ENCODE assay signal across 9 mouse cellular contexts in the genomic region with DNA sequence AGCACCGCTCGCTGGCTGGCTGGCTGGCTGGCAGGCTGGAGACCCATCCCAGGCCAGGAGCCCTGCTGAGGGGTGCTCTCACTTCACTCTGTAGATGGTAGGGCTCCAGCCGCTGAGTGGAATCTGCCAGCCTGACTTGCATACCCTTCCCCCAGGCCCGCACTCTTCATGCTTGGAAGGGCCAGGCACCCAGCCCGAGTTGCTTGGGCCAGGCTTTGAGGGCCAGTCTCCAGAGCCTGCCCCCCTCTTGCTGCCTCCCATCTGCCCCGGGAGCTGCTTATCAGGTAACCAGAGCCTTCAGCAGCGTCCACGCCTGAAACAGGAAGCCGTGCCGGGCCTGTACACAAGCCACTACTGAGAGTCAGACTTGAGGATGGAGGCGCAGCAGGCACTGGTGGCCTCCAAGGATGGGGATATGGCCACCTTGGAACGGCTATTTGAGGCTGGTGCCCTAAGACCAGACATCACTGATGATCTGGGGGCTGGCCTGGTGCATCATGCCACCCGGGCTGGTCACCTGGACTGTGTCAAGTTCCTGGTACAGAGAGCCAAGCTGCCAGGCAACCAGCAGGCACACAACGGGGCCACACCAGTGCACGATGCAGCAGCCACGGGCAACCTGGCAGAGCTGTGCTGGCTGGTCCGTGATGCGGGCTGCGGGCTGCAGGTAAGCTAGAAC. TPM values are rescaled to one million over a fixed set of nuclear protein-coding genes. Genes with fewer than 3 reads are reported as not detected.
DNase-seq lines count a peak whose midpoint lies in the region; ATAC-seq lines count a peak whose summit lies in the region.
"Had no signal": no experiment of that assay in that cellular context is flagged by ENCODE, and none has a peak within 500 bp of the region (broad histone marks: within the 10 kb centered on the region; RNA-seq: fewer than 3 reads in every experiment).

Espnl (plus strand) TSS at position 316 of the 679 bp plus-strand sequence.

- no peak within 1 kb of the TSS for H3K27ac ChIP-seq in lung, embryonic 16.5 days (ENCODE audit: low read length)
- peak within 1 kb of the TSS; percentile 74 for H3K27ac ChIP-seq in heart, embryonic 10.5 days
- H3K27ac ChIP-seq: hindbrain, embryonic 12.5 days had no signal

- H3K9ac ChIP-seq in lung, embryonic 16.5 days (ENCODE audit: low read length): no peak within 1 kb of the TSS
- H3K9ac ChIP-seq: hindbrain, embryonic 12.5 days had no signal

- ATAC-seq in lung, embryonic 16.5 days (ENCODE audit: low read depth): peak; percentile 31; the same call in 1 of the 2 replicates

- H3K9me3 ChIP-seq in lung, embryonic 16.5 days (ENCODE audit: control insufficient read depth, low read length): no peaks in the 10 kb centered on the region
- H3K9me3 ChIP-seq in heart, embryonic 10.5 days: no peaks in the 10 kb centered on the region
- H3K9me3 ChIP-seq: hindbrain, embryonic 12.5 days had no signal

- no peak within 1 kb of the TSS for H3K4me2 ChIP-seq in lung, embryonic 16.5 days (ENCODE audit: low read depth, low read length)
- H3K4me2 ChIP-seq: hindbrain, embryonic 12.5 days had no signal

- H3K27me3 ChIP-seq in lung, embryonic 16.5 days (ENCODE audit: control insufficient read depth, insufficient read depth, low read depth, low read length): no peaks in the 10 kb centered on the region
- H3K27me3 ChIP-seq in heart, embryonic 10.5 days (ENCODE audit: insufficient read depth, poor library complexity, severe bottlenecking): peaks cover 15% of the 10 kb centered on the region; the same call in 1 of the 2 replicates
- H3K27me3 ChIP-seq: hindbrain, embryonic 12.5 days had no signal

- no peaks in the 10 kb centered on the region for H3K36me3 ChIP-seq in lung, embryonic 16.5 days (ENCODE audit: control insufficient read depth, insufficient read depth, low read length)
- no peaks in the 10 kb centered on the region for H3K36me3 ChIP-seq in heart, embryonic 10.5 days
- H3K36me3 ChIP-seq: hindbrain, embryonic 12.5 days had no signal

- H3K4me3 ChIP-seq in lung, embryonic 16.5 days (ENCODE audit: low read length): no peak within 1 kb of the TSS
- H3K4me3 ChIP-seq in heart, embryonic 10.5 days: peak within 1 kb of the TSS; percentile 6; the same call in 1 of the 2 replicates
- H3K4me3 ChIP-seq: hindbrain, embryonic 12.5 days had no signal

- 45% methylated on average over 19 of the region's 19 CpGs for WGBS in lung, embryonic 16.5 days
- WGBS in heart, embryonic 10.5 days: 43% methylated on average over 19 of the region's 19 CpGs

- DNase-seq in lung, postnatal 25 days (ENCODE audit: low spot score): no peak
- DNase-seq in heart, embryonic 10.5 days (ENCODE audit: low spot score): no peak
- DNase-seq in kidney, postnatal 4 days: peak; percentile 37 to 58
- DNase-seq in testis, postnatal 14 days (ENCODE audit: low spot score): no peak
- no peak for DNase-seq in thymus, postnatal 10 days (ENCODE audit: low spot score in 2 of 2)
- DNase-seq in adrenal gland, postnatal 10 days: no peak
- DNase-seq: midbrain, embryonic 14.5 days had no signal

- H3K4me1 ChIP-seq in lung, embryonic 16.5 days (replicated peaks; ENCODE audit: control insufficient read depth, insufficient read depth, low read length): no peaks in the 10 kb centered on the region
- H3K4me1 ChIP-seq in heart, embryonic 10.5 days: peaks cover 35% of the 10 kb centered on the region
- H3K4me1 ChIP-seq: hindbrain, embryonic 12.5 days had no signal

RNA-seq across cellular contexts. Expression of gene Espnl, which starts in this region (rescaled TPM):
- not detected in 2 replicates for polyA plus RNA-seq in lung, embryonic 16.5 days (2015; fragmentation: Nextera tagmentation; extraction: Ambion mirVana)
- 0.07 and 0.16 TPM in 2 replicates for polyA plus RNA-seq in heart, embryonic 10.5 days (2016; fragmentation: Nextera tagmentation; extraction: Ambion mirVana)
- under 1 TPM in 1 of 2 experiments, not detected in 1; 0.09 TPM for total RNA-seq in adrenal gland, postnatal 10 days (2021)

Comparison
In these comparisons a context has a peak if more than half of its experiments do, and no peak if none do; other contexts are left out.
1. Peak in ATAC-seq in lung, embryonic 16.5 days; RNA of the gene not detected or under 1 TPM.
2. DNase-seq: peak in kidney, postnatal 4 days (2 of 2); none in lung, postnatal 25 days (single experiment), heart, embryonic 10.5 days (single experiment), testis, postnatal 14 days (single experiment), thymus, postnatal 10 days (0 of 2) and adrenal gland, postnatal 10 days (single experiment).